Mouse (Mus musculus) gastrocnemius, postnatal 25 days (tissue): ENCODE measurements at regions not wholly inside any gene's neighbourhood (a gene's known extent, or its start where the extent isn't known, plus 50 kb on each side); places are given as distances from the start of the nearest gene placed in this dataset.

Experiments used
- DNase-seq: peaks from one replicate; pipeline ENCODE4 v3.0.0; 2022

GRCm38 (mm10) chr11:48133335-48133734 is 144.6 kb upstream of the Sgcd start:
- DNase-seq, result no peak

- no peak for DNase-seq
Measured at GRCm38 (mm10) chr11:48098063-48098462, 109.3 kb upstream of the Sgcd start.

GRCm38 (mm10) chr11:48097455-48097854 is 108.7 kb upstream of the Sgcd start:
- DNase-seq, result no peak

- DNase-seq, result no peak
Measured at GRCm38 (mm10) chr11:48067072-48067471, 78.3 kb upstream of the Sgcd start.

GRCm38 (mm10) chr11:48063719-48064118 is 75.0 kb upstream of the Sgcd start:
- DNase-seq, result no peak

GRCm38 (mm10) chr11:48061501-48061900 is 72.7 kb upstream of the Sgcd start:
- no peak for DNase-seq

GRCm38 (mm10) chr11:48051156-48051866 is 62.5 kb upstream of the Sgcd start:
- DNase-seq, result no peak

- no peak for DNase-seq
Measured at GRCm38 (mm10) chr11:48048311-48048710, 59.5 kb upstream of the Sgcd start.
